Comparison of ENCODE assay signal across 8 mouse cellular contexts in genomic region chr4:125231711-125232260, GRCm38 (mm10).
DNase-seq lines count a peak whose midpoint lies in the region; ATAC-seq and TF ChIP-seq lines count a peak whose summit lies in the region.

No protein-coding gene starts in this region.

- no peaks in the 10 kb centered on the region for H3K36me3 ChIP-seq in heart, postnatal 0 days (replicated peaks; ENCODE audit: control insufficient read depth, insufficient read depth, low read length)
- no peaks in the 10 kb centered on the region for H3K36me3 ChIP-seq in heart, embryonic 12.5 days
- no peaks in the 10 kb centered on the region for H3K36me3 ChIP-seq in kidney, embryonic 16.5 days (ENCODE audit: insufficient read depth, low read length)

- H3K9ac ChIP-seq in heart, postnatal 0 days (replicated peaks; ENCODE audit: low read depth, low read length): no peak overlapping the region
- no peak overlapping the region for H3K9ac ChIP-seq in heart, embryonic 12.5 days
- H3K9ac ChIP-seq in kidney, embryonic 16.5 days (replicated peaks; ENCODE audit: low read length): no peak overlapping the region

- peak; percentile 53 for TF ChIP-seq CTCF in heart, postnatal 0 days (IDR thresholded peaks at IDR 0.05; ENCODE audit: low read depth)
- peak; percentile 92 for TF ChIP-seq CTCF in layer of hippocampus, adult 2 months (conservative IDR thresholded peaks at IDR 0.05)

- TF ChIP-seq EP300 in heart, postnatal 0 days (IDR thresholded peaks at IDR 0.05; ENCODE audit: low read depth): no peak

- H3K27me3 ChIP-seq in heart, postnatal 0 days (ENCODE audit: control insufficient read depth, insufficient read depth, low read length): no peaks in the 10 kb centered on the region
- H3K27me3 ChIP-seq in heart, embryonic 12.5 days (replicated peaks): peaks cover 60% of the 10 kb centered on the region
- H3K27me3 ChIP-seq in kidney, embryonic 16.5 days (ENCODE audit: insufficient read depth, low read length): peaks cover 6% of the 10 kb centered on the region; the same call in 1 of the 2 replicates

- H3K4me1 ChIP-seq in heart, postnatal 0 days (ENCODE audit: control insufficient read depth, insufficient read depth): no peaks in the 10 kb centered on the region
- H3K4me1 ChIP-seq in heart, embryonic 12.5 days (replicated peaks): no peaks in the 10 kb centered on the region
- H3K4me1 ChIP-seq in kidney, embryonic 16.5 days (ENCODE audit: insufficient read depth, low read length): no peaks in the 10 kb centered on the region

- WGBS in heart, postnatal 0 days: 22% methylated on average over 12 of the region's 12 CpGs
- WGBS in heart, embryonic 12.5 days: 23% methylated on average over 12 of the region's 12 CpGs
- 34% methylated on average over 12 of the region's 12 CpGs for WGBS in kidney, embryonic 16.5 days

- DNase-seq in heart, postnatal 0 days (ENCODE audit: low spot score): no peak
- DNase-seq in A20 (ENCODE audit: low read depth, low spot score): peak; percentile 39
- peak; percentile 46 for DNase-seq in brain, embryonic 18.5 days (ENCODE audit: low read depth, low spot score)
- peak; percentile 67 to 70 for DNase-seq in layer of hippocampus, adult 2 months (ENCODE audit: low spot score in 2 of 2)
- DNase-seq in retina, postnatal 1 day: peak; percentile 92
- DNase-seq in gastrocnemius, postnatal 10 days: no peak

- H3K4me2 ChIP-seq in heart, postnatal 0 days (ENCODE audit: low read depth, low read length): no peak overlapping the region
- H3K4me2 ChIP-seq in heart, embryonic 12.5 days: no peak overlapping the region
- H3K4me2 ChIP-seq in kidney, embryonic 16.5 days (replicated peaks; ENCODE audit: low read depth, low read length): no peak overlapping the region

- H3K9me3 ChIP-seq in heart, postnatal 0 days (replicated peaks; ENCODE audit: control insufficient read depth, low read length): 0 out of 2 replicates have a peak, but pooled peaks cover 6% of the 10 kb centered on the region
- H3K9me3 ChIP-seq in heart, embryonic 12.5 days (replicated peaks): 0 out of 2 replicates have a peak, but pooled peaks cover 4% of the 10 kb centered on the region
- no peaks in the 10 kb centered on the region for H3K9me3 ChIP-seq in kidney, embryonic 16.5 days (ENCODE audit: low read length)

- no peak for ATAC-seq in heart, postnatal 0 days (ENCODE audit: insufficient read depth, low read depth)
- no peak for ATAC-seq in heart, embryonic 12.5 days (ENCODE audit: insufficient number of reproducible peaks, low FRiP score)
- no peak for ATAC-seq in kidney, embryonic 16.5 days (ENCODE audit: low FRiP score, low TSS enrichment)

- no peak overlapping the region for H3K27ac ChIP-seq in heart, postnatal 0 days (ENCODE audit: low read depth)
- H3K27ac ChIP-seq in heart, embryonic 12.5 days (ENCODE audit: poor library complexity, severe bottlenecking): no peak overlapping the region
- peak overlapping the region; percentile 46; the same call in 1 of the 2 replicates for H3K27ac ChIP-seq in layer of hippocampus, adult 2 months
- H3K27ac ChIP-seq in kidney, embryonic 16.5 days (ENCODE audit: low read length): no peak overlapping the region

- H3K4me3 ChIP-seq in heart, postnatal 0 days (ENCODE audit: low read depth, low read length): no peak overlapping the region
- no peak overlapping the region for H3K4me3 ChIP-seq in heart, embryonic 12.5 days
- no peak overlapping the region for H3K4me3 ChIP-seq in layer of hippocampus, adult 2 months
- H3K4me3 ChIP-seq in kidney, embryonic 16.5 days (ENCODE audit: low read length): no peak overlapping the region

Comparison
In these comparisons a context has a peak if more than half of its experiments do, and no peak if none do; other contexts are left out.
1. DNase-seq: peak in A20 (single experiment), brain, embryonic 18.5 days (single experiment), layer of hippocampus, adult 2 months (2 of 2) and retina, postnatal 1 day (single experiment); none in heart, postnatal 0 days (single experiment) and gastrocnemius, postnatal 10 days (single experiment).